Mouse (Mus musculus): ENCODE data around the gene Phxr2.

Phxr2 gene

GRCm38 (mm10) chr10:99132189-99132588 is 6.1 kb upstream of the Phxr2 start:
- peak; percentile 47 for DNase-seq

- DNase-seq, result no peak
Measured at GRCm38 (mm10) chr10:99131298-99131697, 5.2 kb upstream of the Phxr2 start.

- DNase-seq, result peak; percentile 56
Measured at GRCm38 (mm10) chr10:99130611-99131010, 4.5 kb upstream of the Phxr2 start.

GRCm38 (mm10) chr10:99127691-99128261 is 1.7 kb upstream of the Phxr2 start:
- peak; percentile 47 for DNase-seq

- peak; percentile 57 for DNase-seq
Measured at GRCm38 (mm10) chr10:99126954-99127353, 829 bp upstream of the Phxr2 start.

GRCm38 (mm10) chr10:99119471-99119870 is 6.7 kb downstream of the Phxr2 start:
- no peak for DNase-seq

GRCm38 (mm10) chr10:99118697-99119096 is 7.4 kb downstream of the Phxr2 start:
- no peak for DNase-seq

GRCm38 (mm10) chr10:99117876-99118275 is 8.2 kb downstream of the Phxr2 start:
- no peak for DNase-seq

- DNase-seq, result no peak
Measured at GRCm38 (mm10) chr10:99116650-99117615, 9.2 kb downstream of the Phxr2 start.

- DNase-seq, result no peak
Measured at GRCm38 (mm10) chr10:99116237-99116632, 9.9 kb downstream of the Phxr2 start.

- no peak for DNase-seq
Measured at GRCm38 (mm10) chr10:99115471-99116236, 10.5 kb downstream of the Phxr2 start.

- DNase-seq, result no peak
Measured at GRCm38 (mm10) chr10:99114295-99114694, 11.8 kb downstream of the Phxr2 start.

- DNase-seq, result no peak
Measured at GRCm38 (mm10) chr10:99113533-99113932, 12.6 kb downstream of the Phxr2 start.

GRCm38 (mm10) chr10:99108431-99108982 is 17.6 kb downstream of the Phxr2 start:
- no peak for DNase-seq

GRCm38 (mm10) chr10:99107964-99108363 is 18.2 kb downstream of the Phxr2 start, which contains the start of gene Galnt4:
Gene Galnt4, plus strand, starts transcription at chr10:99108159.
- DNase-seq, result peak; percentile 93

- DNase-seq, result peak; percentile 88
Measured at GRCm38 (mm10) chr10:99106703-99107631, 19.2 kb downstream of the Phxr2 start, which contains the start of gene Poc1b. Gene Poc1b, plus strand, starts transcription at chr10:99107036.

GRCm38 (mm10) chr10:99106311-99106702 is 19.8 kb downstream of the Phxr2 start:
- DNase-seq, result no peak

- DNase-seq, result no peak
Measured at GRCm38 (mm10) chr10:99105522-99105921, 20.6 kb downstream of the Phxr2 start.

GRCm38 (mm10) chr10:99097374-99097773 is 28.8 kb downstream of the Phxr2 start:
- DNase-seq, result peak; percentile 71

GRCm38 (mm10) chr10:99095114-99095513 is 31.0 kb downstream of the Phxr2 start:
- DNase-seq, result no peak

GRCm38 (mm10) chr10:99093364-99093763 is 32.8 kb downstream of the Phxr2 start:
- no peak for DNase-seq

GRCm38 (mm10) chr10:99089906-99090305 is 36.2 kb downstream of the Phxr2 start:
- no peak for DNase-seq
